Mouse (Mus musculus) layer of hippocampus, postnatal 36 days (tissue): ENCODE measurements around the gene Dclre1b. TPM values are rescaled to one million over a fixed set of nuclear protein-coding genes. Genes with fewer than 3 reads are reported as not detected.

Experiments used
- DNase-seq, 2 experiments: peaks; one replicate each; pipeline ENCODE4 v3.0.0; 2022
- total RNA-seq, 2 experiments: library from RNA; stranded (reverse); gene quantifications; 2 replicates each; pipeline ENCODE4 v1.2.3; 2021

Dclre1b gene
- total RNA-seq, 2 experiments from 2014 or later, result 5.9 to 14.0 TPM

DNA sequence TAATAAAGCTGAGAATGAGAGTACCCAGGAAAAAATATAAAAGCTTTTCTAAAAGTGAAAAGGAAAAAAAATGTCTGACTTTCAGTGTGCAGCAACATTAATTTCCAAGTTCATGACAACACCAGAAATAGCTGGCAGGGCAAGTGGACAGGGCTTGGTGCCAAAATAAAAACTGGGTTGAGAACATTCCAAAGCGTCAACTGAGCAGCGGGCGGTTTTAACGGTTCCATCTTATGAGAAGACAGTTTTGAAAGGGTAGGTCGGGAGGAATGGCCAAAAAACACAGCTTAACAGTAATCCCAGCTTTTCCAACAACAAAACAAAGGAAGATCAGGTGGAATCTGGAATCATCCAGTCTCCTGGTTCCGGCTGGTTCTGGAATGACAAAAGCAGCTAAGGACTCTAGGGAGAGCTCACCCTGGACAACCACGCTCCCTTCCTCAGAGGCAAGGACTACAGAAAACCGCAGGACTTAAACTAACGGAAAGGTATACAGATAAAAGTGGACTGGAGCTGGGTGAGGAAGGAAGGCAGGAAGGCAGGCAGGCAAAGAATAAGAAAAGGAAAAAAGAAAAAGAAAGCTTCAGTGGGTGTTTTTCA is 37.6 kb downstream of the Dclre1b start:
- peak in 1 of 2 experiments; percentile 38 for DNase-seq

DNA sequence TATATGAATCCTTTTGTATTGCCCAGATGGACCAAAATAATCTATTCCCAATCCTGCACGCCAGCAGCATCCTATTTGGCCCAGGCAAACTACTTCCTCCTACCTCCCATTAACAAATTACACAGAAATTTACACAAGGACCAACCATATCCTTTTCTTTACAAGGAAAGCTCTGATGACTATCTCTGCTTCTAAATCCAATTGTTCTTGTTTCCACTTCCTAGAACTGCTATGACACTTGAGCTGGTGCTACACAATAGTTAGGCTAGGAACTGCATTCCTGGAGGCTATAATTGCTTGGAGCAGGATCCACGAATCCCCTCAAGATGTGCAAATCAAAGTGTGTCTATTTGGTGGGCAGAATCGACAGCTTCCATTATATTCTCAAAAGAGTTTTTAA is 42.5 kb downstream of the Dclre1b start:
- DNase-seq, result no peak

DNA sequence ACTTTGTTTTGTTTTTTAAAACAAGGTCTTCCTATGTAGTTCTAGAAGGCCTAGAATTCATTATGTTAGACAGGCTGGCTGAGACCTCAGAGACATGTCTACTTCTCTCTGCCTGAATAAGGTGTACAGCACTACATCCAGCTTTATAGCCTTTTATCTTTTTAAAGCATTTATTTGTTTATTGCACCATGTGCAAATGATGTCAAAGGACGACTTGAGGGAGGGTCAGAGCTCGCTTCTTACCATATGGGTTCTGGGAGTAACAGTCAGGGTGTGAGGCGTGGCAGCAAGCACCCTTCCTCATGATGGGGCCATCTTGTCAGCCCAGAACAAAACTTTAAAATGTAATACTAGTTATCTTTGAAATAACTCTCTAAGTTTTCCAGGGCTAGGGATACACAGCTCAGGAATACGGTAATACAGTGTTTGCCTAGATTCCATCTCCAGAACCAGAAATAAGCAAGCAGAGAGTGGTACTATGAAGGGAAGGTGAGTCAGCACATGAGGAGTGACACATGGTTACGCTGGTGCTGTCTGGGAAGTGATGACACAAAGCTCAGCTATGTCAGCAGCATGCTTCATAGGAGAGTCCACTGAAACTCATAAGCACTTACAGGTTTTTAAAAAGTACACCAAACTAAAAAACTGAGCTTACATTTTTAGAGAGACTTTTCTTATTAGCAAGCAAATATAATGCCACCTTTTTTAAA is 49.8 kb downstream of the Dclre1b start:
- DNase-seq, result no peak

DNA sequence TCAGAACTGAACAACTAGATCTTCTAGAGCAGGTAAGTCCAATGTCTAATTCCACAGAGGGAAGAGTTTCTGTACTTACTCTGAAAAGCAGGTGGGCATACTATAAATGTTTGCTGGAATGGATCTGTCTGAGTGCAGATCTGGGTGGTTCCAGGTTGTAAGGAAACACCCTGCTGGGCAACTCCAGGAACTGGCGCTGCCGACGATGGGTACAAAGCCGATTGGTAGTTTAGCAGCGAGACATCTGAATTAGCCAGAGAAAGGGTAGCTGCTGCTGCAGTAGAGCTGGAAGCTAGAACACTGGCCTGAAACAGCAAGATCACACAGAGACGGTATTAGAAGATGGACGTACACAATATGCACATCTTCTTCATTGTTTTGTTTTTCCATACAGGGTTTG is 50.8 kb downstream of the Dclre1b start:
- DNase-seq, result no peak

DNA sequence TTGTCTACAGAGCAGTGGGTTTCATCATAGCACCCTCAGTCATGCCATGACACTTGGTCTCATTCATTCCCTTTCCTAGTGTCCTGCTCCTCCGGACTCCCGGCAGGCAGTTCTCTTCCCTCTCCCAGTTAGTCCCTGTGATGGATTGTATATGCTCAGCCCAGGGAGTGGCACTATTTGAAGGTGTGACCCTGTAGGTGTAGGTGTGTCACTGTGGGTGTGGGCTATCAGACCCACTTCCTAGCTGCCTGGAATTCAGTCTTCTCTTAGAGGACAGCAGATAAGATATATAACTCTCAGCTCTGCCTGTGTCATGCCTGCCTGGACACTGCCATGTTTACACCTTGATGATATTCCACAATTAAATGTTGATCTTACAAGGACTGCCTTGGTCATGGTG is 52.3 kb downstream of the Dclre1b start:
- DNase-seq, result no peak

DNA sequence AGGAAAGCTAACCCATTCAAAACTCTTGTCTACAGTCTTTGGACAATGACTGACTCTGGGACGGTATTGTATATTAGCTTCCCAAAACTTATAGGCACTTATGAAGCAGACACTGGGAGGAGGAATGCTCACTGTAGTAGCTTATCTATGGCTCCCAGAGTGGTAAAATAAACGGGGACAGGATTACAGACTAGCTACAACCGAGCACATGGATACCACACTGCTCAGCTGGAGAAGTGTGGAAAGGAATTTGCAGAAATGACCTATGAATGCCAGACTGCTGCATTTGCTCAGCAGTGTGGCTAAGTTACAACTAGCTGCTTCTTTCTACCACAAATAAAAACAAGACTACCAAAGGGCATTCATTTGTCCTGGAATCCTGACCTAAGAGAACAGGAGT is 53.9 kb downstream of the Dclre1b start:
- no peak for DNase-seq

DNA sequence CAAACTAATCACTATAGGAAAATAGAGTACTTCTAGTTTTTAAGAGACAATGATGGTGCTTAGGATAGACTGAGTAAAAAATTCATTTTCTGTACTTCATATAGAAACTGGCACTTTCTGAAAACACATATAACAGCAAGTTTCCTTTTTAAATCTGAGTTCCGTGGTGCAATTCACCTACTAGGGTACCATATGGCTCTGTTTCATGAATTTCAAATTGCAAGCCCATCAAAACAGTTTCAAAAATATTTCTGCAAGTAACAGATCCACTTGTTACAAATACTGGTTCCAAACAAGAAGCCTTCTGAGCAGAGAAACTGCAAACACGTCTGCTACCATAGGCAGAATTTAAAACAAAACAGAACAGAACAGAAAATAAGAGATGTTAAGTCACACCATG is 57.7 kb downstream of the Dclre1b start:
- no peak for DNase-seq

Other genes starting within 250 kb of the Dclre1b start
- 1 to 10 TPM; 5.9 to 7.1 TPM for gene Syt6, start 234.2 kb downstream of the Dclre1b start, total RNA-seq
- gene Atg4a-ps, start 163.4 kb downstream of the Dclre1b start, total RNA-seq, result under 1 TPM in 1 of 2 experiments, not detected in 1; 0.72 TPM
- 10 to 100 TPM; 12.0 to 14.2 TPM for gene Olfml3, start 71.4 kb downstream of the Dclre1b start, total RNA-seq
- not detected for gene Gm10964, start 70.1 kb downstream of the Dclre1b start, total RNA-seq
- gene Hipk1, start 17.9 kb downstream of the Dclre1b start, total RNA-seq, result 100 to 1,000 TPM; 122 to 138 TPM
- gene Ap4b1, start 76 bp upstream of the Dclre1b start, total RNA-seq, result 10 to 100 TPM; 11.7 to 12.8 TPM
- gene Gm43064, start 129 bp upstream of the Dclre1b start, total RNA-seq, result under 1 TPM; 0.25 to 0.58 TPM
- 1 to 10 TPM; 1.5 to 2.1 TPM for gene Bcl2l15, start 23.2 kb upstream of the Dclre1b start, total RNA-seq
- 1 to 10 TPM; 1.1 to 1.6 TPM for gene Ptpn22, start 50.4 kb upstream of the Dclre1b start, total RNA-seq
- gene Rsbn1, start 104.7 kb upstream of the Dclre1b start, total RNA-seq, result 10 to 100 TPM; 21.7 to 24.8 TPM
- 10 to 100 TPM; 46.4 to 49.3 TPM for gene Phtf1, start 158.7 kb upstream of the Dclre1b start, total RNA-seq